Comparison of ENCODE assay signal across 9 mouse cellular contexts in the genomic region with DNA sequence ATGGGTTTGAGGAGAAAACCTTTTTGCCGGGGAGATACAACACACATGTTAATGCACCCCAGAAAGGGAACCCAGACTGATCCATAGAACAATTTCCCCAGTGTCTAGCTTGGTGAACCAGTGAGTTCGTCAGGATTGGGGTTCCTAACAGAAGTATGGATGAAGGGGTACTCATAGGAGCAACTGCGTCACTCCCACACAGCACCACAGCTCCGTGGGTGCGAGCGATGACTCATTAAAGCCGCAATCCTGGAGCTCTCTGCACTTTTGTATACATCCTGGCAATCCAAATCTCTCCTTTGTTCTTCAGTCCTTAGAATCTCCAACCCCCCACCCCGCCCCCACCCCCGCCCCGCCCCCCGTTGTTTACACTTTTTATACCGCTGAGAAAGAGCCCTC. TPM values are rescaled to one million over a fixed set of nuclear protein-coding genes. Genes with fewer than 3 reads are reported as not detected.
DNase-seq lines count a peak whose midpoint lies in the region; ATAC-seq and TF ChIP-seq lines count a peak whose summit lies in the region.
"Had no signal": no experiment of that assay in that cellular context is flagged by ENCODE, and none has a peak within 500 bp of the region (broad histone marks: within the 10 kb centered on the region; RNA-seq: fewer than 3 reads in every experiment).

No protein-coding gene starts in this region.

- no peak overlapping the region for H3K9ac ChIP-seq in lung, postnatal 0 days (replicated peaks; ENCODE audit: low read depth)
- H3K9ac ChIP-seq in limb, embryonic 12.5 days (replicated peaks): peak overlapping the region; percentile 61

- peak overlapping the region; percentile 77 for H3K4me2 ChIP-seq in lung, postnatal 0 days (replicated peaks; ENCODE audit: low read depth, low read length)
- peak overlapping the region; percentile 83 for H3K4me2 ChIP-seq in limb, embryonic 12.5 days

- peak; percentile 71 for ATAC-seq in lung, postnatal 0 days
- ATAC-seq in limb, embryonic 12.5 days (ENCODE audit: insufficient number of reproducible peaks, insufficient read depth, low FRiP score, low TSS enrichment, low read depth): no peak
- no peak for ATAC-seq in megakaryocyte, adult 5-6 weeks (ENCODE audit: poor library complexity, severe bottlenecking)

- H3K4me3 ChIP-seq in lung, postnatal 0 days (ENCODE audit: low read depth, low read length): peak overlapping the region; percentile 42; the same call in 1 of the 2 replicates
- H3K4me3 ChIP-seq in limb, embryonic 12.5 days (replicated peaks): peak overlapping the region; percentile 50

- no peak for TF ChIP-seq CTCF in lung, postnatal 0 days (IDR thresholded peaks at IDR 0.05)

- peaks cover 7% of the 10 kb centered on the region; the same call in 1 of the 2 replicates for H3K4me1 ChIP-seq in lung, postnatal 0 days (ENCODE audit: insufficient read depth, low read depth, low read length)
- H3K4me1 ChIP-seq in limb, embryonic 12.5 days (replicated peaks): 0 out of 2 replicates have a peak, but pooled peaks cover 6% of the 10 kb centered on the region

- no peak overlapping the region for H3K27ac ChIP-seq in lung, postnatal 0 days (ENCODE audit: low read length)
- H3K27ac ChIP-seq in limb, embryonic 12.5 days: no peak overlapping the region; the same call in 1 of the 2 replicates

- DNase-seq in embryo, embryonic 11 days: peak; percentile 38
- DNase-seq in embryo, embryonic 9.5 days (ENCODE audit: extremely low spot score): no peak
- peak; percentile 61 for DNase-seq in lung, postnatal 0 days (ENCODE audit: low spot score)
- DNase-seq in lung, postnatal 10 days: no peak
- peak; percentile 47 for DNase-seq in retina, embryonic 14.5 days (ENCODE audit: low spot score)
- DNase-seq in cerebellum, postnatal 25 days: no peak

- H3K9me3 ChIP-seq in lung, postnatal 0 days (ENCODE audit: low read length): no peaks in the 10 kb centered on the region
- no peaks in the 10 kb centered on the region for H3K9me3 ChIP-seq in limb, embryonic 12.5 days

- 8% methylated on average over 12 of the region's 12 CpGs for whole genome bisulfite sequencing in lung, postnatal 0 days
- 10% methylated on average over 12 of the region's 12 CpGs for WGBS in limb, embryonic 12.5 days

- no peaks in the 10 kb centered on the region for H3K27me3 ChIP-seq in lung, postnatal 0 days (replicated peaks; ENCODE audit: insufficient read depth, low read length)
- no peaks in the 10 kb centered on the region for H3K27me3 ChIP-seq in limb, embryonic 12.5 days

- no peaks in the 10 kb centered on the region for H3K36me3 ChIP-seq in lung, postnatal 0 days (ENCODE audit: insufficient read depth, low read length)
- no peaks in the 10 kb centered on the region for H3K36me3 ChIP-seq in limb, embryonic 12.5 days

- no peak for TF ChIP-seq EP300 in lung, postnatal 0 days (IDR thresholded peaks at IDR 0.05)

RNA-seq across cellular contexts. Expression of a gene that starts 0.3 kb away (rescaled TPM):
- 13.9 and 15.8 TPM in 2 replicates for polyA plus RNA-seq in lung, postnatal 0 days (2015; fragmentation: Nextera tagmentation; extraction: Ambion mirVana)
- polyA plus RNA-seq in limb, embryonic 12.5 days (2016; fragmentation: Nextera tagmentation; extraction: Ambion mirVana): 6.4 and 7.6 TPM in 2 replicates
- 48.9 and 55.2 TPM in 2 replicates for total RNA-seq in megakaryocyte, adult 5-6 weeks (2015)
- 36.2 and 37.2 TPM in 2 replicates for total RNA-seq in megakaryocyte, adult 5-6 weeks (2017)

RNA-seq across cellular contexts. Expression of a gene that starts 24.2 kb away (rescaled TPM):
- polyA plus RNA-seq in lung, postnatal 0 days (2015; fragmentation: Nextera tagmentation; extraction: Ambion mirVana): 1.3 and 2.1 TPM in 2 replicates
- polyA plus RNA-seq in limb, embryonic 12.5 days (2016; fragmentation: Nextera tagmentation; extraction: Ambion mirVana): not detected in 2 replicates
- 0.62 and 1.8 TPM in 2 replicates for total RNA-seq in megakaryocyte, adult 5-6 weeks (2015)
- total RNA-seq in megakaryocyte, adult 5-6 weeks (2017): 0.18 TPM in 1 of 2 replicates, not detected in the other
- total RNA-seq: adrenal gland, postnatal 4 days had no signal

Comparison
In these comparisons a context has a peak if more than half of its experiments do, and no peak if none do; other contexts are left out.
1. DNase-seq: peak in embryo, embryonic 11 days (single experiment), lung, postnatal 0 days (single experiment) and retina, embryonic 14.5 days (single experiment); none in embryo, embryonic 9.5 days (single experiment), lung, postnatal 10 days (single experiment) and cerebellum, postnatal 25 days (0 of 2).